Mouse (Mus musculus) liver, embryonic 14.5 days (tissue): Measurements from ENCODE around the gene Mpst. TPM values are rescaled to one million over a fixed set of nuclear protein-coding genes. Genes with fewer than 3 reads are reported as not detected.
A peak's percentile ranks its signal among the peaks of the same experiment; 100 is the strongest.

Experiments used
- ATAC-seq: fragments of 200-750 bp; cut with Nextera tagmentation; 2 replicates; pipeline ENCODE4 v1.8.0; 2017; ENCODE audit warnings: moderate number of reproducible peaks, mild to moderate bottlenecking, moderate library complexity; ENCODE audit not compliant: insufficient read depth
- DNase-seq, 3 experiments: peaks; one replicate each; pipeline ENCODE4 v3.0.0-alpha.2; 2012 to 2013; ENCODE audit warnings: low read depth in 3 of 3, low spot score in 3 of 3
- H3K27ac ChIP-seq: fragments of 300-500 bp; sonication (generic); 2 replicates; pipeline ENCODE4 v1.5.1; 2014; ENCODE audit warnings: moderate library complexity, mild to moderate bottlenecking, control low read depth, inconsistent platforms
- H3K27me3 ChIP-seq: fragments of 300-500 bp; sonication (generic); 2 replicates; pipeline ENCODE4 v1.6.1; 2014; ENCODE audit warnings: mild to moderate bottlenecking, low read length, moderate library complexity; ENCODE audit not compliant: control insufficient read depth, insufficient read depth
- H3K36me3 ChIP-seq: fragments of 300-500 bp; sonication (generic); replicated peaks from 2 replicates; pipeline ENCODE4 v1.6.1; 2014; ENCODE audit warnings: low read depth; ENCODE audit not compliant: control insufficient read depth, insufficient read depth
- H3K4me1 ChIP-seq, 2 experiments: fragments of 200-500 bp in 1 of 2; fragments of 300-500 bp in 1 of 2; sonication (generic) in 1 of 2; replicated peaks; 2 replicates each; pipeline ENCODE4 v1.6.1; 2012 to 2014; ENCODE audit warnings: antibody characterized with exemption in 1 of 2, inconsistent platforms in 1 of 2, low read length in 1 of 2; ENCODE audit not compliant: control insufficient read depth in 2 of 2, insufficient read depth in 2 of 2
- H3K4me2 ChIP-seq: fragments of 300-500 bp; sonication (generic); 2 replicates; pipeline ENCODE4 v1.6.1; 2014; ENCODE audit warnings: low read depth, mild to moderate bottlenecking, control low read depth, moderate library complexity
- H3K4me3 ChIP-seq, 2 experiments: fragments of 200-500 bp in 1 of 2; fragments of 300-500 bp in 1 of 2; sonication (generic) in 1 of 2; 2 replicates each; pipeline ENCODE4 v1.5.1; 2012 to 2014; ENCODE audit warnings: low read depth in 2 of 2, low read length in 2 of 2, mild to moderate bottlenecking in 2 of 2, control low read depth in 1 of 2, inconsistent platforms in 1 of 2, moderate library complexity in 1 of 2; ENCODE audit not compliant: insufficient read depth in 1 of 2
- H3K9ac ChIP-seq: fragments of 300-500 bp; sonication (generic); replicated peaks from 2 replicates; pipeline ENCODE4 v1.6.1; 2014; ENCODE audit warnings: mild to moderate bottlenecking, control low read depth, moderate library complexity
- H3K9me3 ChIP-seq: fragments of 300-500 bp; sonication (generic); 2 replicates; pipeline ENCODE4 v1.6.1; 2016; ENCODE audit warnings: low read length, mixed read lengths; ENCODE audit not compliant: control insufficient read depth
- CTCF ChIP-seq: IDR thresholded peaks from 2 replicates; pipeline ENCODE4 v1.5.1; 2016; ENCODE audit warnings: antibody characterized with exemption, low read depth, control low read depth
- EP300 ChIP-seq: IDR thresholded peaks from 2 replicates; pipeline ENCODE4 v1.6.1; 2016; ENCODE audit warnings: antibody characterized with exemption, low read depth
- WGBS: fragments of 180-500 bp; shearing (Covaris S2); extraction: QIAGEN DNeasy Blood & Tissue Kit; methylation state at CpG from one replicate; pipeline ENCODE4 v1.1.7; 2014; ENCODE audit not compliant: insufficient replicate concordance; 5-methylcytosine and 5-hydroxymethylcytosine counted together
- polyA plus RNA-seq, 2 experiments: library from polyadenylated mRNA; depleted of rRNA in 1 of 2; stranded (reverse) in 1 of 2; unstranded in 1 of 2; fragments of >200 nt; fragmentation: Nextera tagmentation in 1 of 2; extraction: Ambion mirVana in 1 of 2; gene quantifications; 2 replicates each; pipeline versions ENCODE4 v1.2.1 to v1.2.3; 2012 to 2014

The Mpst gene
- polyA plus RNA-seq, 2 experiments: 6.8 to 90.7 TPM

DNA sequence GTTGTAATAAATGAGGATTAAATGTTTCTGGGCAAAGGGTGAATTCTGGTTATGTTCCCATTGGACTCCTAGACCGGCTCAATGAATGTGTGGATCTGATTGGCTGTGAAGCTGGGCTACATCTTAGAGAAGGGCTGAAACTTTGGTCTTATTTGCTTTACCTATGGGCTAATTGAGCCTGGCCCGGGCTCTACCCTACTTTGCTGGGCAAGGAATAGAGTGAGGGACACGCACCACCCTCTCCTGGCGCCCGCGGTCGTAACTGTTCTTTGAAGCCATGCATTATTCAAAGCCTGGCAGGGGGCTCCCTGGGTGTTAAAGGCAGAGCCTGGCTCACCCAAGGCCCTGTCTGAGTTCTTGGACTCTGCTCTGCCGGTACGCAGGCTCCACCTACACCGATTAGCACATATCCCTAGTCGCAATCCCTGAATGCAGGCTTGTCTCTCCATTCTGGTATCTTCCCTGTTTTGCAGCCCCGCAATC, 3.4 kb downstream of the Mpst start:
- TF ChIP-seq EP300 (no peak), CTCF (no peak)
- peaks cover 6% of the 10 kb centered on the region for H3K27me3 ChIP-seq
- peak overlapping the region; percentile 92 for H3K4me2 ChIP-seq
- peaks cover 74 to 78% of the 10 kb centered on the region in 2 experiments for H3K4me1 ChIP-seq
- peak overlapping the region; percentile 8 for H3K27ac ChIP-seq
- H3K4me3 ChIP-seq: peak overlapping the region; percentile 29 to 39; a peak in 3 of 4 replicates
- H3K36me3 ChIP-seq: peaks cover 13% of the 10 kb centered on the region
- no peak for DNase-seq
- H3K9me3 ChIP-seq: no peaks in the 10 kb centered on the region
- ATAC-seq: no peak
- peak overlapping the region; percentile 43 for H3K9ac ChIP-seq
- 31% methylated on average over 12 of the region's 12 CpGs for WGBS

DNA sequence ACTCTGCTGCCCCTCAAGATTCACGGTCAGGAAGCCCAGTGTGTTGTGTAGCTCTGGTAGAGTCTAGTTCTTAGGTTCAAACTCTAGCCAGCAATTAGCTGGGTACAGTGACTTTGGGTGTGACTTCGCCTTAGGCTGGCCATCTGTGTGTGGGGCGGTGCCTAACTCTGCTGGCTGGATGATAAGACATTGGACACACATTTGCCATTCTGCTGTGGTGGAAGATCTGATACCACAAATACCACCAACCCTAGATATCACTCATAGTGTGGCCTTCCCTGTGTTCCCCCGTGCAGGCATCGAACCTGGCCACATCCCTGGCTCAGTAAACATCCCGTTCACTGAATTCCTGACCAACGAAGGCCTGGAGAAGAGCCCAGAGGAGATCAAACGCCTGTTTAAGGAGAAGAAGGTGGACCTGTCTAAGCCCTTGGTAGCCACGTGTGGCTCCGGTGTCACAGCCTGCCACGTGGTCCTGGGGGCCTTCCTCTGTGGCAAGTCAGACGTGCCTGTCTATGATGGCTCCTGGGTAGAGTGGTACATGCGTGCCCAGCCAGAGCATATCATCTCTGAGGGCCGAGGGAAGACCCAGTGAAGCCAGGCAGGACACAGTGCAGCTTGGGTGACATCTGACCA, 7.0 kb downstream of the Mpst start:
- H3K9ac ChIP-seq: peak overlapping the region; percentile 80
- peaks cover 15% of the 10 kb centered on the region for H3K36me3 ChIP-seq
- no peaks in the 10 kb centered on the region for H3K9me3 ChIP-seq
- H3K27ac ChIP-seq: peak overlapping the region; percentile 97
- no peak for TF ChIP-seq CTCF
- peak; percentile 92 for TF ChIP-seq EP300
- WGBS: 24% methylated on average over 14 of the region's 14 CpGs
- ATAC-seq (peak; percentile 95), DNase-seq (peak; percentile 89 to 91 (median 90))
- peaks cover 6% of the 10 kb centered on the region for H3K27me3 ChIP-seq
- peak overlapping the region; percentile 69 for H3K4me2 ChIP-seq
- H3K4me1 ChIP-seq: peaks cover 63 to 68% of the 10 kb centered on the region in 2 experiments
- H3K4me3 ChIP-seq: peak overlapping the region; percentile 25 to 44; a peak in 3 of 4 replicates

DNA sequence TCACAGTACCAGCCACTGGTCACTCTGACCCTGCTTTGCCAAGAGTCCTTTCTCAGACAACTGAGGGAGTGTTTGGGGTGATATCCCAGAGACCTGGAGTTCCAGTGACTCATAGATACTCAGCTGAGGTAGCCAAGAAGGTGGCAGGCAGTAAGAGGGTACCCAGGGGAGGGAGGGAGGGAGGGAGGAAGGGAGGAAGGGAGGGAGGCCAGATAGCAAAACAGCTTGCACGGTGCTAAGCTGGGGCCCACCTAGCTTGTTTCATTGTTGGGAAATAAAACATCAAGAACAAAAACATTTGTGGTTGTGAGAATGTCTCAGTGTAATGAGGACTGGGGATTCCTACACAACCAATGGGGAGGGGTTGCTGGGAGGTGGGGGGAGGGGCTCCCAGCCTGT, 7.5 kb downstream of the Mpst start:
- Histone ChIP-seq H3K4me1 (peaks cover 58 to 63% of the 10 kb centered on the region in 2 experiments), H3K27ac (peak overlapping the region; percentile 97), H3K4me3 (peak overlapping the region in 1 of 2 experiments; percentile 44; a peak in 2 of 4 replicates), H3K4me2 (peak overlapping the region; percentile 69), H3K36me3 (peaks cover 15% of the 10 kb centered on the region), H3K27me3 (peaks cover 6% of the 10 kb centered on the region), H3K9me3 (no peaks in the 10 kb centered on the region), H3K9ac (peak overlapping the region; percentile 74)
- ATAC-seq (peak; percentile 45; the same call in 1 of the 2 replicates), DNase-seq (no peak)
- 10% methylated on average over 1 of the region's 1 CpGs for WGBS
- no peak for TF ChIP-seq CTCF
- TF ChIP-seq EP300: no peak

DNA sequence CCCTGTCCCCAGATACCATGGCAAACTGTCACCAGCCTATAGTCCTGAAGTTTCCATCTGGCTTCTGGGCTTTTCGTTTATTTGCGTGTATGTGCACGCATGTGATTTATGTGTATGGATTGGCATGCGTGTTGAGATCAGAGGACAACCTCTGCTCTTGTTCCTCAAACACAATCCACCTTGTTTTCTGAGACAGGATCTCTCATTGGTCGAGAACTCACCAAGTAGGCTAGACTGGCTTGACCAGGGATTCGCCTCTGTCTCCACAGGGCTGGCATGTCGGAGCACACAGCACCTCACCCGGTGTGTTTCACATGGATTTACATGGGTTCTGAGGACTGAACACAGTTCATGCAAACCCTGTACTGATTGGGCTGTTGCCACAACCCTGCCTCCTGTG, 7.9 kb downstream of the Mpst start:
- Histone ChIP-seq H3K27ac (peak overlapping the region; percentile 97), H3K4me1 (peaks cover 54 to 59% of the 10 kb centered on the region in 2 experiments), H3K27me3 (peaks cover 6% of the 10 kb centered on the region), H3K36me3 (peaks cover 15% of the 10 kb centered on the region), H3K4me3 (no peak overlapping the region), H3K4me2 (peak overlapping the region; percentile 69), H3K9ac (peak overlapping the region; percentile 74), H3K9me3 (no peaks in the 10 kb centered on the region)
- WGBS: 84% methylated on average over 8 of the region's 8 CpGs
- DNase-seq (no peak), ATAC-seq (no peak)
- TF ChIP-seq EP300 (no peak), CTCF (no peak)

DNA sequence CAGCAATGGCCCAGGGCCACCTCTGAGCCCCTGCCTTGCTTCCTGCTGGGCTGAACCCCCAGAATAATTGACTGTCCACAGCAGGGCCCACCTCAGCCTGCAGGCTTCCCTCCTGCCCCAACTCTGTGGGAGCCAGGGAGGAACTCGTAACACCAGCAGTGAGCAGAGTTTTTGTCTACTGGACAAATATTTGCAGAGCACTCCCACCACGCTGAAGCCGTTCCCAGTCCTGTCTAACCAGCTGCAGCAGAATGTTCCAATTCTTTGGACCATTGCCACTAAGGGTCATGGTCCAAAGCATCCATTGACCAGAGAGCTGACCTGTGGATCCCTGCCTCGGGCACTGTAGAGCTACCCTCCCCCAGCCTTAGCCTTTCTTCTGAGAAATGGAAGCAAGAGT, 10.7 kb downstream of the Mpst start:
- Histone ChIP-seq H3K4me3 (no peak overlapping the region), H3K4me2 (peak overlapping the region; percentile 21; the same call in 1 of the 2 replicates)

More for the DNA sequence above, 10.7 kb downstream of the Mpst start:
- ATAC-seq: no peak
- Histone ChIP-seq H3K36me3 (peaks cover 10% of the 10 kb centered on the region), H3K9ac (peak overlapping the region; percentile 21; the same call in 1 of the 2 replicates), H3K9me3 (no peaks in the 10 kb centered on the region), H3K27ac (peak overlapping the region; percentile 36), H3K4me1 (peaks cover 30 to 33% of the 10 kb centered on the region in 2 experiments), H3K27me3 (peaks cover 11% of the 10 kb centered on the region)
- no peak for DNase-seq
- 61% methylated on average over 4 of the region's 4 CpGs for WGBS
- TF ChIP-seq CTCF (no peak), EP300 (no peak)
